Mouse (Mus musculus) bone marrow macrophage, adult 2 months (primary cell): ENCODE measurements at regions not wholly inside any gene's neighbourhood (a gene's known extent, or its start where the extent isn't known, plus 50 kb on each side); places are given as distances from the start of the nearest gene placed in this dataset.
A peak's percentile ranks its signal among the peaks of the same experiment; 100 is the strongest.

ENCODE experiments used
- H3K27ac ChIP-seq: 2 replicates; pipeline ENCODE4 v1.5.1; 2012; ENCODE audit warnings: low read depth, low read length; ENCODE audit not compliant: insufficient read depth
- H3K4me1 ChIP-seq: 2 replicates; pipeline ENCODE4 v1.6.1; 2012; ENCODE audit warnings: low read length; ENCODE audit not compliant: control insufficient read depth, insufficient read depth
- H3K4me3 ChIP-seq: 2 replicates; pipeline ENCODE4 v1.5.1; 2012; ENCODE audit warnings: mild to moderate bottlenecking, low read length, moderate library complexity; ENCODE audit not compliant: insufficient read depth
- CTCF ChIP-seq: IDR thresholded peaks from 2 replicates; pipeline ENCODE4 v1.5.1; 2012; ENCODE audit warnings: low read depth, mild to moderate bottlenecking, low read length, moderate library complexity
- POLR2A ChIP-seq: IDR thresholded peaks from 2 replicates; pipeline ENCODE4 v1.6.1; 2012; ENCODE audit warnings: mild to moderate bottlenecking, low read depth, low read length, borderline replicate concordance

GRCm38 (mm10) chr13:53811862-53812261 lies 243.6 kb downstream of the Drd1 start:
- Histone ChIP-seq H3K4me1 (no peaks in the 10 kb centered on the region), H3K27ac (no peak overlapping the region), H3K4me3 (no peak overlapping the region)
- no peak for TF ChIP-seq POLR2A

DNA sequence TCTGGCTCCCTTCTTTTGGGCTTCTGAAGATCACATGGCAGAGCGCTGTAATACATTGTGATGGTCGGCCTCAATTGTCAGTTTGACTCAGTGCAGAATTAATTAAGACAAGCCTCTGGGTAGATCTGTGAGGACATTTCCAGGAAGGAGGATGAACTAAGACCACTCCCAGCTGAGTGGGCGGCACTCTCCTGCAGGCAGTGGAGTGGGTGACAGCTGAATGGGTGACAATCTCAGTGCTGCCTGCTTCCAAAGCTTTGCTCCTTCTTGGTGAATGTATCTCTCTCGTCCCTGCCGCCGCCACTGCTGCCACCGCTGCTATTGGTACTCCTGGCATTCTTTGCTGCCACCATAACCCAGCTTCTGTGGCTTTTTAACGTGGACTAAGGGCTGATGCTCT lies 244.4 kb downstream of the Drd1 start:
- TF ChIP-seq POLR2A (no peak), CTCF (no peak)

DNA sequence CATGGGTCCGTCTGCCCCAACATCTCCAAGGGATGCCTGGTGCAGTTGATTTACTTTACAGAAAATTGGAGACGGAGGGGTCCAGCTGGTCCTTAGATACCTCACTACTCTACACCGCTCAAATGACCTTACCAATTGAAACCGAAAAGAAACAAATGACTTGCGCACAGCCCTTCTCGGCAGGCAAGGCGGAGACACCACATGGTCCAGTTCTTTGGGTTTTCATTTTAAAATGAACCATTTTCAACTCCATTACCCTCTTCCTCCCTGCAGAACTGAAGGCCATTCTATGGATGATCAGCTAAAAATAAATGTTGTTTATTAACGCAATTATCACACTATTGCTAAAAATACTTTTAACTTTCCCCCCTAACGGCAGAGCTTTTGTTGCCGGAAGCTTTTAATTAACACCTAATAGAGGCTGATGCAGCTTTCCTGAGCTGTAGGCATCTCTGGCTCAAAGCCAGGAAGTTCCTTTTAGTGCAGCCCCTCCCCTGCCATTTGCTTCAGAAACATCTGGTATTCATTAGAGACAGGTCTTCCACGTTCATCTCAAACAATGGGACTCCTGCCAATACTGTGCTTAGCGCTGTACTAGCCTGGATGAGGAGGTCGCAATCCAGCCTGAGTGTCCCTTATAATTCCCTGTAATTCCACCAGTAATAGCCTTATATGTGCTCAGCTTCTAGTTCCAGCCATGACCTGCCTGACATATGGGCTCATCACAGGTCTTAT lies 247.5 kb downstream of the Drd1 start:
- Histone ChIP-seq H3K4me3 (no peak overlapping the region), H3K27ac (no peak overlapping the region), H3K4me1 (no peaks in the 10 kb centered on the region)
- TF ChIP-seq CTCF, result no peak
- TF ChIP-seq POLR2A, result no peak

More for the DNA sequence above, 244.4 kb downstream of the Drd1 start:
- Histone ChIP-seq H3K4me1 (no peaks in the 10 kb centered on the region), H3K27ac (no peak overlapping the region), H3K4me3 (no peak overlapping the region)

- Histone ChIP-seq H3K4me1 (no peaks in the 10 kb centered on the region), H3K27ac (no peak overlapping the region), H3K4me3 (no peak overlapping the region)
- TF ChIP-seq POLR2A, result no peak
- TF ChIP-seq CTCF, result no peak
Measured at GRCm38 (mm10) chr13:53805872-53806271, 249.6 kb downstream of the Drd1 start.

DNA sequence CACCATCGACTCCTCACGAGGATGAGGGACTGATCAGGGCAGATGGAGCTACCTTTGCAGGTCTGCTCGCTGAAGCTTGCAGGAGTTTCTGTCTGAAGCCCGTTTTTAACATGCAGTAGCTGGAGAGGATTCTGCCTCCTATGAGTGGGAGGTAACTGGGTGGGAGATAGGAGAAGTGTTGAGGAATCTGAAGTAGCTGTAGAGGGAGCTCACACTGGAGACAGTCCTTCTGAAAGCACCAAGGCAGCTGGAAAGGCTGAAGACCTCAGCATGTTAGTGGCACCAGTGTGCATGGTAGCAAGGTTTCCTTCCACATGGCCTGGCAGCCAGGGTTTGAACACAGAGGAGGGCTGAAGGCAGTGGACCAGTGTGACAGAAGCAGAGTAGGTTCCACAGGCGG lies 254.5 kb downstream of the Drd1 start:
- TF ChIP-seq CTCF, result no peak
- TF ChIP-seq POLR2A, result no peak
- H3K4me1 ChIP-seq, result no peaks in the 10 kb centered on the region

GRCm38 (mm10) chr13:53788809-53789208 lies 266.7 kb downstream of the Drd1 start:
- no peak overlapping the region for H3K4me3 ChIP-seq
- TF ChIP-seq POLR2A (no peak), CTCF (no peak)
- no peaks in the 10 kb centered on the region for H3K4me1 ChIP-seq

More for the DNA sequence above, 254.5 kb downstream of the Drd1 start:
- Histone ChIP-seq H3K27ac (no peak overlapping the region), H3K4me3 (no peak overlapping the region)

DNA sequence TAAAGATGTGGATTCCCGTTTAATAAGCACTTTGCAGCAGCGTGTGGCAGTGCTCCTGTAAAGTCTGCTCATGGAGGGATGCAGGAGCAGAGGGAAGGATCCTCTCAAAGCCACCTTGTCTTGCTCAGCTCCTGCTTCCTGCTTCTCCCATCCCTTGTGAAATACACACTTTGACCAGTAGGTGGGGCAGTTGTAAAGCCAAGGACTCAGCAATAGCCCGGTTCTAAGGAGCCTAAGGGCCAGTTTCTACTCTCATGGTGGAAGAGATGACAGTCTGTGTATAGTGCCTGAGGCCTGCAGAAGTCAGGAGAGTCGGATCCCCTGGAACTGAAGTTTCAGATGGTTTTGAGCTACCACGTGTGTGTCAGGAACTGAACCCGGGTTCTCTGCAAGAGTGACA lies 272.0 kb downstream of the Drd1 start:
- Histone ChIP-seq H3K4me3 (no peak overlapping the region), H3K4me1 (no peaks in the 10 kb centered on the region), H3K27ac (no peak overlapping the region)
- TF ChIP-seq POLR2A, result no peak
- TF ChIP-seq CTCF, result no peak

More at GRCm38 (mm10) chr13:53788809-53789208, 266.7 kb downstream of the Drd1 start:
- no peak overlapping the region for H3K27ac ChIP-seq

- no peaks in the 10 kb centered on the region for H3K4me1 ChIP-seq
- no peak overlapping the region for H3K4me3 ChIP-seq
- no peak overlapping the region for H3K27ac ChIP-seq
- no peak for TF ChIP-seq CTCF
- TF ChIP-seq POLR2A, result no peak
Measured at GRCm38 (mm10) chr13:53779150-53779549, 276.4 kb downstream of the Drd1 start.

GRCm38 (mm10) chr13:53776421-53776820 lies 279.1 kb downstream of the Drd1 start:
- TF ChIP-seq CTCF (no peak), POLR2A (no peak)
- H3K4me1 ChIP-seq, result no peaks in the 10 kb centered on the region
- no peak overlapping the region for H3K4me3 ChIP-seq
- H3K27ac ChIP-seq, result no peak overlapping the region

DNA sequence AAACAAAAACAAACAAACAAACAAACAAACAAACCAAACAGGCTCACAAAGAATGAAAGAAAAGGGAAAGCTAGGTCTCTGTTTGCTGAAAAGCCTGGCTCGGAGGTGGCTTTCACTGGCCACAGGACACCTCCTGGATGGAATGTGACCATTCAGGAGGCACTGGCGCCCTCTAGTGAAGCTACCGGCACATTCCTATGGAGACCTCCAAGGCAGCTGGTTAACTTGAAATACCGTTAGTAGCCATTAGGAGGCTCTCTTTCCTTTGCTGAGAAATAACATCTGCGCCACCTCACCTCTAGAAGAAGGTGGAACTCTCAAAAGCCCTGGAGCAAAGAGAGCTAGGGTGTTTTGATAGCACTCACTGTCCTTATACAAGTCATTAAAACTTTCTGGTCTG lies 279.8 kb downstream of the Drd1 start:
- TF ChIP-seq CTCF (no peak), POLR2A (no peak)
- no peak overlapping the region for H3K4me3 ChIP-seq
- no peaks in the 10 kb centered on the region for H3K4me1 ChIP-seq
- no peak overlapping the region for H3K27ac ChIP-seq

GRCm38 (mm10) chr13:53764613-53765243 lies 290.8 kb downstream of the Drd1 start:
- H3K4me1 ChIP-seq, result no peaks in the 10 kb centered on the region
- TF ChIP-seq CTCF (peak; percentile 56), POLR2A (no peak)
- H3K4me3 ChIP-seq, result no peak overlapping the region
- no peak overlapping the region for H3K27ac ChIP-seq
